Mouse (Mus musculus) frontal cortex, postnatal 10 days (tissue): ENCODE results near the gene Hist1h3d.
A peak's percentile ranks its signal among the peaks of the same experiment; 100 is the strongest.
"Not testable (repeated sequence)": the region's sequence is repeated elsewhere in the genome, so short reads cannot be mapped to it uniquely, and the experiment has no call there.

Experiments used
- DNase-seq, 2 experiments: peaks; one replicate each; pipeline ENCODE4 v3.0.0; 2022; ENCODE audit warnings: low spot score in 2 of 2, mixed read lengths in 1 of 2

Gene Hist1h3d

GRCm38 (mm10) chr13:23585029-23585441 is 9.5 kb downstream of the Hist1h3d start:
- DNase-seq: peak in 1 of 2 experiments; percentile 61

DNA sequence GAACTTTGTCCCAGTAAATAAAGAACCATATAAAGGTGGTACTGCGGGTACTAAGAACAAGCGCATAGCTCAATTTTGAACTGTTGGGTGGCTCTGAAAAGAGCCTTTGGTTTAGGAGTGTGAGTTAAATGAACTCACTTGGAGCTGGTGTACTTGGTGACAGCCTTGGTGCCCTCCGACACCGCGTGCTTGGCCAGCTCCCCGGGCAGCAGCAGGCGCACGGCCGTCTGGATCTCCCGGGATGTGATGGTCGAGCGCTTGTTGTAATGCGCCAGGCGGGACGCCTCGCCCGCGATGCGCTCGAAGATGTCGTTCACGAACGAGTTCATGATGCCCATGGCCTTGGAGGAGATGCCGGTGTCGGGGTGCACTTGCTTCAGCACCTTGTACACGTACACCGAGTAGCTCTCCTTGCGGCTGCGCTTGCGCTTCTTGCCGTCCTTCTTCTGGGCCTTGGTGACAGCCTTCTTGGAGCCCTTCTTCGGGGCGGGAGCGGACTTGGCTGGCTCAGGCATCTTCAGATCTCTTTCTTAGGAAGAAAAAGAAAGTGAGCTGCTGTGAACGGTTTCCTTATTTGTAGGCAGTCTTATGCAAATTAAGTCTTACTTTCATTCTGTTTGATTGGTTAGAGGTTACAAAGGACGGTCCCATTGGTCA is 10.0 kb downstream of the Hist1h3d start:
- DNase-seq: peak; percentile 60 to 65

- DNase-seq: no peak
Measured at GRCm38 (mm10) chr13:23586099-23586939, 10.8 kb downstream of the Hist1h3d start.

GRCm38 (mm10) chr13:23586940-23587225 is 11.3 kb downstream of the Hist1h3d start:
- no peak for DNase-seq

- no peak for DNase-seq
Measured at GRCm38 (mm10) chr13:23591206-23591605, 15.6 kb downstream of the Hist1h3d start.

DNA sequence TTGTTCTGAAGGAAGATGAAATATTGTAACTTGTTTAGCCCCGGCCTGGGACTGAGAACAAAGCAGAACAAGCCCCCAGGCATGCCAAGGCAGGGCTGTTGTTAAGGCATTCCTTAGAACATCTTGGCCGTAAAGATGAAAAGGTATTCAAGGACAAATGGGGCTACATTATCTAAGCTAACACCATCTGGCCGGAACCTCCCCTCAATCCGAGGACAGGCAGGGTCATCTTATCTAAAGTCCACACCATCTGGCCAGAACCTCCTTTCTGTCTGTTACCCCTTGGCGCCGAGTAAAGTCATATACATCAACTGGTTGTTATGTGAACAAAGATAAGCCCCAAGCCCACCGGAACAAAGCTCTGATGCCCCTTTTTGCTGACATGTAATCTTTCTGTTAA is 16.3 kb downstream of the Hist1h3d start:
- not testable (repeated sequence) for DNase-seq

GRCm38 (mm10) chr13:23592614-23593013 is 17.1 kb downstream of the Hist1h3d start:
- no peak for DNase-seq

GRCm38 (mm10) chr13:23593051-23593770 is 17.6 kb downstream of the Hist1h3d start:
- DNase-seq: no peak

- DNase-seq: no peak
Measured at GRCm38 (mm10) chr13:23595185-23595584, 19.6 kb downstream of the Hist1h3d start.

DNA sequence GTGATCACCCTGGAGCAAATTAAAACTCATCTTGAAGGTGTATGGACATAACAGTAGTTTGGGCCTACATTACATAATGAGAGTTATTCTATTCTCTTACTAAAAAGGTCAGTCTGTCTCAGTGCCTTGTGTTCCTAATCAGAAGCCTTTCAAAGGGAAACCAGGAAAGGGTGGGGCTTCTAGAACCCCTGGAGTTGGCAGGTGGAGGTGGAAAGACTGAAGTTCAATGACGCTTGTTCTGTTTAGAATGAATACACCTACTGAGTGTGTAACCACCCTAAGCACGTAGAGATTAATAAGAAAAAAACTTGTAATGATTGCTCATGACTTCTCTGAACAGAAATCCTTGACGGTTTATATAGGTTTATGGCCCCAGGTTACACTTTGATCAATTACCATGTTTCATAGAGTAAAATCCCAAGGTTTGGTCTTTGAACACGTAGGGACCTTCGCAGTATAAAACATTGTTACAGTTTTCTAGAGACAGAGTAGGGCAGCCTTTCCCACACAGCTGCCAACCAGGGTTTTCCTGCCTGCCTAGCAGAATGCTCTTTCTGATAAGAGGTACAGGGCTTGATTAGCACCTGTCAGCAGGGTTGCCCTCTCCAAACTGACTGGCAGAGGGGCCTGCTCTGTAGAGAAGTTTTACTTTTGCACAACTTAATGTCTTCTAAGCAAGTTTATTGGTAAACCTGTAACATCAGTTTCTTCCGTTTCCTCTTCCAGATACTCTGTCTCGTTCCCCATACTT is 20.2 kb downstream of the Hist1h3d start:
- DNase-seq: no peak

GRCm38 (mm10) chr13:23597957-23598356 is 22.4 kb downstream of the Hist1h3d start:
- peak in 1 of 2 experiments; percentile 67 for DNase-seq

DNA sequence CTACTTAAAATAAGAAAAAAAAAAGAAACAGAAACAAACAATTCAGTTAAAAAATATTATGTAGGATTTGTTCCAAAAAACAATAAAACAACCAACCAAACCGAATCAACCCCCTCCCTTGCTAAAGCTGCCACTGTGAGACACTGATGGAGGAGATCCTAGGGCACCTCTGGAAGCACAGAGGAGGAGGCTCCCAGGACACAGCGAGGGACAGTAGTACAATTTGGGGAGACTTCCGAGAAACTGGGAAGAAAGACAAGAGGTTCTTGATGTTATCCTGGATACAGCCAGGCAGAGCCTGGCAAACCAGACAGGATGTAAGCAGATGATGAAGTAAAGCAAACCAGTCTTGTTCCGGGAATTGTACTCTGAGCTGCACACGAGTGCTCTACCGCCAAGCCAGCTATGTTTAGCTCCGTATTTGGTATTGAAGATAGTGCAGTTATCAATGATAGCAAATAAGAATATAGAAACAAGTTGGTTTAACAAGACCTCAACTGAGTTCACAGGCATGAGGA is 27.7 kb downstream of the Hist1h3d start:
- no peak for DNase-seq

GRCm38 (mm10) chr13:23604452-23604851 is 28.9 kb downstream of the Hist1h3d start:
- no peak for DNase-seq

GRCm38 (mm10) chr13:23605052-23605451 is 29.5 kb downstream of the Hist1h3d start:
- DNase-seq: no peak

- DNase-seq: no peak
Measured at GRCm38 (mm10) chr13:23609209-23609608, 33.6 kb downstream of the Hist1h3d start.

DNA sequence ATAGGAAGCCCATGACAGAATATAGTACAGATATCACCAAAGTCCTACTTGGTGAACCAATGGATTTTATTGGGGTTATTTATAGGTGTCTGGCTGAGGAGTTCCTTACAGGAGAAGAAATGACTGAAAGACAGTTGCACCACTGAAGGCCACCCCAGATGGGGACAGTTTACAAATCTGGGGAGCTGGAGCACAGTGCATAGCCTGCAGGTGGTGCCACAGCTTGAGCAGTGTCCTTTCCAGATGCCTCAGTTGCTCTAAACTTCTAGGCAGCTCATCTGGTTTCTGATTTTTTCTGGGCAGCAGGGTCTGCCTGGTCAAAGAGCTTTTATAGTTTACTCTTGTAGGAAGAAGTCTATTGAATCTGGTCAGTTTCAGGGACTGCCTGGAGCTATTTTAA is 34.3 kb downstream of the Hist1h3d start:
- no peak for DNase-seq

GRCm38 (mm10) chr13:23610393-23610792 is 34.8 kb downstream of the Hist1h3d start:
- DNase-seq: no peak

DNA sequence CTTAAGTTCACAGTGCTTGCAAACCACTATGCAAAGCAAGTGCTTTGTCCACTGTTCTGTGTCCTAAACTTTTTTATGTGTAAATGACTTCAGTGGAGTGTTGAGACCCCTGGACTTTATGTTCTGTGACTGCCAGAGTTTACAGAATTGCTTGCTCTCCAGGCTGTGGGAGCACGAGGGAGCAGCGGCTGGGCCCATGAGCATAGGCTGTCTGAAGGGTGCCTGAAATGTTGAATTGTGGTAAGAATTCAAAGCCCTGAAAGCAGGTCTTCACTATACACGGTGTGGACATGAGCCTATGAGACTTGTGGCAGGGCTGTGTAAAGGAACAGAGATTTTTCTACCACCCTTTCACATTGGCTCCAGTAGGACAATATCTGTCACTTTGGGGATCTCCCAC is 36.1 kb downstream of the Hist1h3d start:
- DNase-seq: no peak

GRCm38 (mm10) chr13:23620056-23620732 is 44.6 kb downstream of the Hist1h3d start:
- DNase-seq: no peak

DNA sequence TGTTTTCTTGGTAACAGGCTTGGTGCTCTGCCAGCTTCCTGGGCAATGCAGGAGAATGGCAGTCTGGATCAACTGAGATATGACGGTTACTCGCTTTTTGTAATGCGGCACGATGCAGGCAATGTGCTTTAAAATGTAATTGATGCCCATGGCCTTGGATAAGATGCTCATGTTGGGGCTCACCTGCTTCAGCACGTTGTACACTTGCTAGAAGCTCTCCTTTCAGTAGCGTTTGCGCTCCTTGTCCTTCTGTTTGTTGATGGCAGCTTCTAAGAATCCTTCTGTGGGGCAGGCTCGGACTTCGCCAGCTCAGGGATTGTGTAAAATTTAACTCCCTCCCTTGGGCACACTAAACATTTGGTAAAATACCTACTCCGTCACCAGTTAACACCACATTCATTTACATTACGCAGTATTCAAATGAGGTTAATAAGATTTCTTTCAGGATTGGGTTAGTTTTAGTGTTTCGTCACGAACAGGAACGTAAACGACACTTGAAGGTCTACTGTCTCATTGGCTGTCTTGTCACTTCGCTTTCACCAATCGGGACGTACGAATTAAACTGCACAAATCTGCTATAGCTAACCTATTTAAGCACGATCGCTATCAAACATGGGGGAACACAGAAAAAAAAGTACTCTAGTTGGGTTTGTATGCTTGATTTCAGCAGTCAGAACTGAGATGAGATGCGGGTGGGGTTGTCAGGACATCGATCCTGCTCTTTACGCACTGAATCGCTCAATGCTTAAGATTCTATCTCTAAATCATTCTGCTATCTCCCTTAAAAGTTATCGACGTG is 45.4 kb downstream of the Hist1h3d start, which contains the start of gene Hist1h2be:
Gene Hist1h2be (minus strand): TSS at position 392 of the 799 bp plus-strand sequence.
- peak; percentile 47 to 65 for DNase-seq
